Mouse (Mus musculus) limb, embryonic 14.5 days (tissue): ENCODE measurements around the gene Coq10a. TPM values are rescaled to one million over a fixed set of nuclear protein-coding genes. Genes with fewer than 3 reads are reported as not detected.

Source experiments
- ATAC-seq: fragments of 200-750 bp; cut with Nextera tagmentation; 2 replicates; pipeline ENCODE4 v1.8.0; 2017; ENCODE audit warnings: low read depth, moderate number of reproducible peaks, moderate TSS enrichment; ENCODE audit not compliant: low FRiP score
- DNase-seq: peaks from one replicate; pipeline ENCODE4 v3.0.0-alpha.2; 2015; ENCODE audit warnings: low spot score
- H3K27ac ChIP-seq: fragments of 300-500 bp; sonication (generic); replicated peaks from 2 replicates; pipeline ENCODE4 v1.5.1; 2014; ENCODE audit warnings: low read depth, mild to moderate bottlenecking, low read length, moderate library complexity, mixed read lengths
- H3K27me3 ChIP-seq: fragments of 300-500 bp; sonication (generic); 2 replicates; pipeline ENCODE4 v1.6.1; 2014; ENCODE audit warnings: low read length, mixed read lengths; ENCODE audit not compliant: control insufficient read depth, insufficient read depth
- H3K36me3 ChIP-seq: fragments of 300-500 bp; sonication (generic); 2 replicates; pipeline ENCODE4 v1.6.1; 2014; ENCODE audit warnings: mild to moderate bottlenecking, low read length, moderate library complexity, mixed read lengths; ENCODE audit not compliant: control insufficient read depth, insufficient read depth
- H3K4me1 ChIP-seq: fragments of 300-500 bp; sonication (generic); 2 replicates; pipeline ENCODE4 v1.6.1; 2014; ENCODE audit warnings: antibody characterized with exemption, low read length, mixed read lengths; ENCODE audit not compliant: control insufficient read depth, insufficient read depth
- H3K4me2 ChIP-seq: fragments of 300-500 bp; sonication (generic); replicated peaks from 2 replicates; pipeline ENCODE4 v1.6.1; 2014; ENCODE audit warnings: low read depth, mild to moderate bottlenecking, low read length, moderate library complexity; ENCODE audit not compliant: severe bottlenecking
- H3K4me3 ChIP-seq: fragments of 300-500 bp; sonication (generic); replicated peaks from 2 replicates; pipeline ENCODE4 v1.5.1; 2014; ENCODE audit warnings: low read length
- H3K9ac ChIP-seq: fragments of 300-500 bp; sonication (generic); 2 replicates; pipeline ENCODE4 v1.6.1; 2014; ENCODE audit warnings: mild to moderate bottlenecking, low read depth, low read length, moderate library complexity; ENCODE audit not compliant: severe bottlenecking
- H3K9me3 ChIP-seq: fragments of 300-500 bp; sonication (generic); 2 replicates; pipeline ENCODE4 v1.6.1; 2016; ENCODE audit warnings: low read length; ENCODE audit not compliant: control insufficient read depth
- POLR2A ChIP-seq: fragments of 200-500 bp; IDR thresholded peaks from 2 replicates; pipeline ENCODE4 v1.8.0; 2012; ENCODE audit warnings: inconsistent platforms, mild to moderate bottlenecking, moderate library complexity, borderline replicate concordance; ENCODE audit not compliant: insufficient read depth, insufficient read length; ENCODE audit errors: extremely low read depth
- WGBS: fragments of 180-500 bp; shearing (Covaris S2); extraction: QIAGEN DNeasy Blood & Tissue Kit; methylation state at CpG from one replicate; pipeline ENCODE4 v1.1.7; 2014; 5-methylcytosine and 5-hydroxymethylcytosine counted together
- microRNA-seq: library from miRNA; unstranded; fragments of <30 nt; microRNA quantifications from one replicate; pipeline ENCODE4, GENCODE M21; 2016
- polyA plus RNA-seq, 2 experiments: library from polyadenylated mRNA; depleted of rRNA in 1 of 2; stranded (reverse) in 1 of 2; unstranded in 1 of 2; fragments of >200 nt; fragmentation: Nextera tagmentation in 1 of 2; extraction: Ambion mirVana in 1 of 2; gene quantifications; 2 replicates each; pipeline versions ENCODE4 v1.2.1 to v1.2.3; 2012 to 2014

Coq10a gene
- polyA plus RNA-seq, 2 experiments: 19.4 to 38.9 TPM

DNA sequence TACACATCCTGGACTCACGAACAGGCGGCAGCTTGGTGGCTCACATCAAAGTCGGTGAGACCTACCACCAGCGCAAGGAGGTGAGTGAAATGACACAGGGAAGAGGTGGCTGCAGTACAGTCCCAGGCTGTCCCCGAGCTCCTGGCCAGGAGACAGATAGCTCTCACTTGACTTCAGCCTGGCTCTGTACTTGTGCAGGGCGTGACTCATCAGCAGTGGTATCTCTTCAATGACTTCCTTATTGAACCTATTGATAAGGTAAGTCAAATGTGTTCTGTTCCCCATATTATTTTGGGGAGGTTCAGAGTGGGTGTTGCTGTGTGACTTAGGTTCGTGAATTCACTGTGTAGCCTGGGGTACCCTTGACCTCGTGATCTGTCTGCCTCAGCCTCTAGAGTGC is 53.2 kb downstream of the Coq10a start:
- H3K36me3 ChIP-seq: peaks cover 86% of the 10 kb centered on the region
- ATAC-seq: no peak
- 96% methylated on average over 8 of the region's 8 CpGs for WGBS

More for the DNA sequence above, 53.2 kb downstream of the Coq10a start:
- Histone ChIP-seq H3K27ac (no peak overlapping the region), H3K9ac (no peak overlapping the region), H3K9me3 (no peaks in the 10 kb centered on the region), H3K4me2 (no peak overlapping the region), H3K4me1 (no peaks in the 10 kb centered on the region), H3K27me3 (no peaks in the 10 kb centered on the region), H3K4me3 (no peak overlapping the region)
- DNase-seq: no peak
- no peak for TF ChIP-seq POLR2A

Small RNA genes within 50 kb of the gene (microRNA-seq; reads per million reads assigned to microRNA genes)
- gene Gm25361 (not detected), gene Gm26308 (not detected), gene Mir6914 (not detected), gene Mir6915 (0.69 reads per million)

Other genes starting within 250 kb of the Coq10a start
- gene Rbms2, start 188.7 kb downstream of the Coq10a start, polyA plus RNA-seq (2012; rRNA removed): 113 and 117 TPM in 2 replicates
- 33.8 and 35.9 TPM in 2 replicates for gene Rbms2, start 188.7 kb downstream of the Coq10a start, polyA plus RNA-seq (2014; fragmentation: Nextera tagmentation; extraction: Ambion mirVana)
- gene Gls2, start 174.5 kb downstream of the Coq10a start, polyA plus RNA-seq (2012; rRNA removed): 4.8 and 5.8 TPM in 2 replicates
- gene Gls2, start 174.5 kb downstream of the Coq10a start, polyA plus RNA-seq (2014; fragmentation: Nextera tagmentation; extraction: Ambion mirVana): 2.0 and 2.5 TPM in 2 replicates
- gene Spryd4, start 157.2 kb downstream of the Coq10a start, polyA plus RNA-seq (2012; rRNA removed): 22.3 and 27.4 TPM in 2 replicates
- 36.9 and 38.7 TPM in 2 replicates for gene Spryd4, start 157.2 kb downstream of the Coq10a start, polyA plus RNA-seq (2014; fragmentation: Nextera tagmentation; extraction: Ambion mirVana)
- 0.88 and 1.7 TPM in 2 replicates for gene Mip, start 143.2 kb downstream of the Coq10a start, polyA plus RNA-seq (2012; rRNA removed)
- gene Mip, start 143.2 kb downstream of the Coq10a start, polyA plus RNA-seq (2014; fragmentation: Nextera tagmentation; extraction: Ambion mirVana): 0.17 and 0.37 TPM in 2 replicates
- 31.7 and 32.4 TPM in 2 replicates for gene Timeless, start 136.9 kb downstream of the Coq10a start, polyA plus RNA-seq (2012; rRNA removed)
- 48.6 and 54.7 TPM in 2 replicates for gene Timeless, start 136.9 kb downstream of the Coq10a start, polyA plus RNA-seq (2014; fragmentation: Nextera tagmentation; extraction: Ambion mirVana)
- 0.58 and 0.72 TPM in 2 replicates for gene Apon, start 114.9 kb downstream of the Coq10a start, polyA plus RNA-seq (2012; rRNA removed)
- 0.30 and 0.57 TPM in 2 replicates for gene Apon, start 114.9 kb downstream of the Coq10a start, polyA plus RNA-seq (2014; fragmentation: Nextera tagmentation; extraction: Ambion mirVana)
- 0.20 and 0.32 TPM in 2 replicates for gene Apof, start 100.3 kb downstream of the Coq10a start, polyA plus RNA-seq (2012; rRNA removed)
- gene Apof, start 100.3 kb downstream of the Coq10a start, polyA plus RNA-seq (2014; fragmentation: Nextera tagmentation; extraction: Ambion mirVana): not detected in 2 replicates
- gene Stat2, start 98.4 kb downstream of the Coq10a start, polyA plus RNA-seq (2012; rRNA removed): 20.5 and 22.1 TPM in 2 replicates
- gene Stat2, start 98.4 kb downstream of the Coq10a start, polyA plus RNA-seq (2014; fragmentation: Nextera tagmentation; extraction: Ambion mirVana): 12.9 and 13.2 TPM in 2 replicates
- gene Il23a, start 70.2 kb downstream of the Coq10a start, polyA plus RNA-seq (2012; rRNA removed): 0.18 and 0.31 TPM in 2 replicates
- 0.28 TPM in 1 of 2 replicates, not detected in the other for gene Il23a, start 70.2 kb downstream of the Coq10a start, polyA plus RNA-seq (2014; fragmentation: Nextera tagmentation; extraction: Ambion mirVana)
- gene Pan2, start 65.7 kb downstream of the Coq10a start, polyA plus RNA-seq (2012; rRNA removed): 49.7 and 58.0 TPM in 2 replicates
- 26.6 and 31.1 TPM in 2 replicates for gene Pan2, start 65.7 kb downstream of the Coq10a start, polyA plus RNA-seq (2014; fragmentation: Nextera tagmentation; extraction: Ambion mirVana)
- gene Cnpy2, start 46.5 kb downstream of the Coq10a start, polyA plus RNA-seq (2012; rRNA removed): 129 and 169 TPM in 2 replicates
- gene Cnpy2, start 46.5 kb downstream of the Coq10a start, polyA plus RNA-seq (2014; fragmentation: Nextera tagmentation; extraction: Ambion mirVana): 378 and 387 TPM in 2 replicates
- gene Cs, start 31.3 kb downstream of the Coq10a start, polyA plus RNA-seq (2012; rRNA removed): 131 and 149 TPM in 2 replicates
- 173 and 174 TPM in 2 replicates for gene Cs, start 31.3 kb downstream of the Coq10a start, polyA plus RNA-seq (2014; fragmentation: Nextera tagmentation; extraction: Ambion mirVana)
- gene Ankrd52, start 8.1 kb upstream of the Coq10a start, polyA plus RNA-seq (2012; rRNA removed): 50.7 and 59.8 TPM in 2 replicates
- 11.3 and 11.9 TPM in 2 replicates for gene Ankrd52, start 8.1 kb upstream of the Coq10a start, polyA plus RNA-seq (2014; fragmentation: Nextera tagmentation; extraction: Ambion mirVana)
- 0.39 and 0.55 TPM in 2 replicates for gene Slc39a5, start 32.2 kb upstream of the Coq10a start, polyA plus RNA-seq (2012; rRNA removed)
- gene Slc39a5, start 32.2 kb upstream of the Coq10a start, polyA plus RNA-seq (2014; fragmentation: Nextera tagmentation; extraction: Ambion mirVana): 0.14 TPM in 1 of 2 replicates, not detected in the other
- 38.9 and 42.3 TPM in 2 replicates for gene Nabp2, start 42.5 kb upstream of the Coq10a start, polyA plus RNA-seq (2012; rRNA removed)
- 68.6 and 71.9 TPM in 2 replicates for gene Nabp2, start 42.5 kb upstream of the Coq10a start, polyA plus RNA-seq (2014; fragmentation: Nextera tagmentation; extraction: Ambion mirVana)
- 37.0 and 38.1 TPM in 2 replicates for gene Rnf41, start 42.7 kb upstream of the Coq10a start, polyA plus RNA-seq (2012; rRNA removed)
- gene Rnf41, start 42.7 kb upstream of the Coq10a start, polyA plus RNA-seq (2014; fragmentation: Nextera tagmentation; extraction: Ambion mirVana): 35.7 and 36.1 TPM in 2 replicates
- gene Smarcc2, start 90.3 kb upstream of the Coq10a start, polyA plus RNA-seq (2012; rRNA removed): 216 and 219 TPM in 2 replicates
- 98.0 and 110 TPM in 2 replicates for gene Smarcc2, start 90.3 kb upstream of the Coq10a start, polyA plus RNA-seq (2014; fragmentation: Nextera tagmentation; extraction: Ambion mirVana)
- gene Myl6, start 125.1 kb upstream of the Coq10a start, polyA plus RNA-seq (2012; rRNA removed): 1,142 and 1,623 TPM in 2 replicates
- gene Myl6, start 125.1 kb upstream of the Coq10a start, polyA plus RNA-seq (2014; fragmentation: Nextera tagmentation; extraction: Ambion mirVana): 1,081 and 1,105 TPM in 2 replicates
- gene Myl6b, start 129.7 kb upstream of the Coq10a start, polyA plus RNA-seq (2012; rRNA removed): 54.9 and 56.7 TPM in 2 replicates
- 6.1 and 6.6 TPM in 2 replicates for gene Myl6b, start 129.7 kb upstream of the Coq10a start, polyA plus RNA-seq (2014; fragmentation: Nextera tagmentation; extraction: Ambion mirVana)
- gene Esyt1, start 156.9 kb upstream of the Coq10a start, polyA plus RNA-seq (2012; rRNA removed): 51.3 and 59.6 TPM in 2 replicates
- 35.8 and 37.9 TPM in 2 replicates for gene Esyt1, start 156.9 kb upstream of the Coq10a start, polyA plus RNA-seq (2014; fragmentation: Nextera tagmentation; extraction: Ambion mirVana)
- 15.2 and 17.2 TPM in 2 replicates for gene Zc3h10, start 178.8 kb upstream of the Coq10a start, polyA plus RNA-seq (2012; rRNA removed)
- 13.7 and 14.5 TPM in 2 replicates for gene Zc3h10, start 178.8 kb upstream of the Coq10a start, polyA plus RNA-seq (2014; fragmentation: Nextera tagmentation; extraction: Ambion mirVana)
- 2,621 and 3,931 TPM in 2 replicates for gene Rpl41, start 180.3 kb upstream of the Coq10a start, polyA plus RNA-seq (2012; rRNA removed)
- 4,572 and 4,920 TPM in 2 replicates for gene Rpl41, start 180.3 kb upstream of the Coq10a start, polyA plus RNA-seq (2014; fragmentation: Nextera tagmentation; extraction: Ambion mirVana)
- gene Pa2g4, start 197.0 kb upstream of the Coq10a start, polyA plus RNA-seq (2012; rRNA removed): 111 and 186 TPM in 2 replicates
- 207 and 210 TPM in 2 replicates for gene Pa2g4, start 197.0 kb upstream of the Coq10a start, polyA plus RNA-seq (2014; fragmentation: Nextera tagmentation; extraction: Ambion mirVana)
- 17.5 and 18.2 TPM in 2 replicates for gene Erbb3, start 220.7 kb upstream of the Coq10a start, polyA plus RNA-seq (2012; rRNA removed)
- 19.6 and 21.1 TPM in 2 replicates for gene Erbb3, start 220.7 kb upstream of the Coq10a start, polyA plus RNA-seq (2014; fragmentation: Nextera tagmentation; extraction: Ambion mirVana)